Mouse (Mus musculus) embryonic fibroblast, embryonic 13.5 days (primary cell): ENCODE measurements around the gene Il2ra.

Experiments
- CTCF ChIP-seq: IDR thresholded peaks from 2 replicates; pipeline ENCODE4 v1.5.1; 2011; ENCODE audit warnings: mild to moderate bottlenecking, control low read depth, low read length, moderate library complexity, borderline replicate concordance; ENCODE audit not compliant: insufficient read depth
- POLR2A ChIP-seq: IDR thresholded peaks from 2 replicates; pipeline ENCODE4 v1.6.1; 2011; ENCODE audit warnings: low read depth, mild to moderate bottlenecking, control low read depth, low read length, moderate library complexity

DNA sequence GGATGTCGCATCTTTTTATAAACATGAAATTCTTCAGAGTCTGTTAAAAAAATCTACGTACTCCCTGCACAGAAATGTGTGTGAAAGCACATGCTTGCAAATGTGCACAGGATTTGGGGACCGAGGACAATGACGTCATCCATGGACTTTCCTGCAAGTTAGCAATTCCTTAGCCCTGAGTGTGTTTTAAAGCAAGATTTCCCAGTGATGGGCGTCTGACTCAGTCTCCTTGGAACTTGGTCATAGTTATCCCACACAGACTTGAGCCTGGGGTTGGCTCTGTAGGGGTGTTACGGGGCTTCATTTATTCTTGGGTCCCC is 64.1 kb downstream of the Il2ra start:
- TF ChIP-seq POLR2A, result no peak
- no peak for TF ChIP-seq CTCF
